Mouse (Mus musculus) kidney, adult 2 months (tissue): ENCODE measurements around the gene Tnfrsf8.

Source experiments
- CTCF ChIP-seq: fragments of 200-500 bp; conservative IDR thresholded peaks from 2 replicates; pipeline ENCODE4 v1.5.1; 2011; ENCODE audit warnings: low read depth, mild to moderate bottlenecking, control low read depth, low read length, moderate library complexity, mixed read lengths; ENCODE audit not compliant: insufficient read depth, insufficient read length
- POLR2A ChIP-seq: fragments of 200-500 bp; IDR thresholded peaks from one replicate; pipeline ENCODE4 v1.6.1; 2011; ENCODE audit warnings: low read depth, low read length, control low read depth

GRCm38 (mm10) chr4:145284675-145285074, 30.3 kb downstream of the Tnfrsf8 start:
- no peak for TF ChIP-seq CTCF
- no peak for TF ChIP-seq POLR2A
